Mouse (Mus musculus) small intestine, adult 2 months (tissue): ENCODE measurements at regions not wholly inside any gene's neighbourhood (a gene's known extent, or its start where the extent isn't known, plus 50 kb on each side); places are given as distances from the start of the nearest gene placed in this dataset.
A peak's percentile ranks its signal among the peaks of the same experiment; 100 is the strongest.

ENCODE experiments used
- H3K27ac ChIP-seq: fragments of 200-500 bp; 2 replicates; pipeline ENCODE4 v1.5.1; 2012; ENCODE audit warnings: low read depth, low read length, control low read depth, inconsistent platforms; ENCODE audit not compliant: insufficient read depth
- H3K27me3 ChIP-seq: fragments of 200-500 bp; 2 replicates; pipeline ENCODE4 v1.6.1; 2012; ENCODE audit warnings: mild to moderate bottlenecking, moderate library complexity, low read length, inconsistent platforms; ENCODE audit not compliant: control insufficient read depth, insufficient read depth
- H3K36me3 ChIP-seq: fragments of 200-500 bp; 2 replicates; pipeline ENCODE4 v1.6.1; 2012; ENCODE audit warnings: mild to moderate bottlenecking, low read length, control low read depth, inconsistent platforms; ENCODE audit not compliant: control insufficient read depth, insufficient read depth
- H3K4me1 ChIP-seq: fragments of 200-500 bp; 2 replicates; pipeline ENCODE4 v1.6.1; 2012; ENCODE audit warnings: low read length, inconsistent platforms, mixed read lengths; ENCODE audit not compliant: control insufficient read depth, insufficient read depth, insufficient read length
- H3K4me3 ChIP-seq: fragments of 200-500 bp; 2 replicates; pipeline ENCODE4 v1.5.1; 2012; ENCODE audit warnings: low read depth, mild to moderate bottlenecking, control low read depth, inconsistent platforms, low read length, moderate library complexity
- CTCF ChIP-seq: fragments of 200-500 bp; IDR thresholded peaks from 2 replicates; pipeline ENCODE4 v1.5.1; 2012; ENCODE audit warnings: low read depth, mild to moderate bottlenecking, control low read depth, inconsistent platforms, low read length, moderate library complexity, mixed read lengths; ENCODE audit not compliant: insufficient replicate concordance, insufficient read length; ENCODE audit errors: extremely low read depth
- POLR2A ChIP-seq: fragments of 200-500 bp; IDR thresholded peaks from 2 replicates; pipeline ENCODE4 v1.6.1; 2012; ENCODE audit warnings: low read depth, mild to moderate bottlenecking, control low read depth, inconsistent platforms, low read length, moderate library complexity
- WGBS: fragments of 180-500 bp; shearing (Covaris S2); methylation state at CpG from one replicate; pipeline ENCODE4 v1.1.7; 2018; 5-methylcytosine and 5-hydroxymethylcytosine counted together

GRCm38 (mm10) chr1:43297579-43297978 is 100.8 kb upstream of the Fhl2 start:
- H3K27me3 ChIP-seq: no peaks in the 10 kb centered on the region
- H3K27ac ChIP-seq: no peak overlapping the region
- H3K4me3 ChIP-seq: no peak overlapping the region
- H3K4me1 ChIP-seq: peaks cover 8% of the 10 kb centered on the region; the same call in 1 of the 2 replicates
- TF ChIP-seq POLR2A (no peak), CTCF (no peak)
- no peaks in the 10 kb centered on the region for H3K36me3 ChIP-seq
- 52% methylated on average over 2 of the region's 2 CpGs for WGBS

- Histone ChIP-seq H3K4me3 (no peak overlapping the region), H3K4me1 (peaks cover 10% of the 10 kb centered on the region; the same call in 1 of the 2 replicates), H3K27me3 (no peaks in the 10 kb centered on the region), H3K27ac (no peak overlapping the region), H3K36me3 (no peaks in the 10 kb centered on the region)
- 91% methylated on average over 3 of the region's 3 CpGs for WGBS
- TF ChIP-seq CTCF (no peak), POLR2A (no peak)
Observed at GRCm38 (mm10) chr1:43298746-43299145, 102.0 kb upstream of the Fhl2 start.

GRCm38 (mm10) chr1:43299490-43300302 is 102.9 kb upstream of the Fhl2 start:
- Histone ChIP-seq H3K27me3 (no peaks in the 10 kb centered on the region), H3K27ac (no peak overlapping the region), H3K36me3 (no peaks in the 10 kb centered on the region), H3K4me3 (no peak overlapping the region), H3K4me1 (peaks cover 10% of the 10 kb centered on the region; the same call in 1 of the 2 replicates)
- TF ChIP-seq POLR2A (no peak), CTCF (no peak)
- 37% methylated on average over 7 of the region's 7 CpGs for WGBS

GRCm38 (mm10) chr1:43300676-43301075 is 103.9 kb upstream of the Fhl2 start:
- 92% methylated on average over 5 of the region's 5 CpGs for WGBS
- H3K36me3 ChIP-seq: no peaks in the 10 kb centered on the region
- H3K4me3 ChIP-seq: no peak overlapping the region
- H3K4me1 ChIP-seq: peaks cover 16% of the 10 kb centered on the region; the same call in 1 of the 2 replicates
- TF ChIP-seq CTCF (no peak), POLR2A (no peak)
- H3K27ac ChIP-seq: no peak overlapping the region
- no peaks in the 10 kb centered on the region for H3K27me3 ChIP-seq

- WGBS: 65% methylated on average over 7 of the region's 7 CpGs
- H3K27me3 ChIP-seq: no peaks in the 10 kb centered on the region
- no peak overlapping the region for H3K27ac ChIP-seq
- H3K36me3 ChIP-seq: no peaks in the 10 kb centered on the region
- H3K4me1 ChIP-seq: peaks cover 19% of the 10 kb centered on the region; the same call in 1 of the 2 replicates
- TF ChIP-seq POLR2A (no peak), CTCF (no peak)
- no peak overlapping the region for H3K4me3 ChIP-seq
Observed at GRCm38 (mm10) chr1:43301866-43302571, 105.2 kb upstream of the Fhl2 start.

GRCm38 (mm10) chr1:43302657-43303056 is 105.9 kb upstream of the Fhl2 start:
- Histone ChIP-seq H3K36me3 (no peaks in the 10 kb centered on the region), H3K4me3 (no peak overlapping the region), H3K27me3 (no peaks in the 10 kb centered on the region), H3K27ac (no peak overlapping the region), H3K4me1 (peaks cover 19% of the 10 kb centered on the region; the same call in 1 of the 2 replicates)
- TF ChIP-seq CTCF (no peak), POLR2A (no peak)
- 61% methylated on average over 7 of the region's 7 CpGs for WGBS

GRCm38 (mm10) chr1:43305349-43306278 is 108.8 kb upstream of the Fhl2 start:
- 21% methylated on average over 9 of the region's 9 CpGs for WGBS
- H3K27me3 ChIP-seq: no peaks in the 10 kb centered on the region
- peak overlapping the region; percentile 83 for H3K27ac ChIP-seq
- H3K4me3 ChIP-seq: peak overlapping the region; percentile 16; the same call in 1 of the 2 replicates
- no peak for TF ChIP-seq POLR2A
- no peak for TF ChIP-seq CTCF
- H3K36me3 ChIP-seq: no peaks in the 10 kb centered on the region
- peaks cover 14% of the 10 kb centered on the region; the same call in 1 of the 2 replicates for H3K4me1 ChIP-seq
